Mouse (Mus musculus) G1E (cell line): ENCODE measurements at regions not wholly inside any gene's neighbourhood (a gene's known extent, or its start where the extent isn't known, plus 50 kb on each side); places are given as distances from the start of the nearest gene placed in this dataset.

Experiments used
- ATAC-seq: 2 replicates; pipeline ENCODE4 v1.8.0; 2016; ENCODE audit warnings: mild to moderate bottlenecking; ENCODE audit not compliant: insufficient number of reproducible peaks, poor library complexity, low FRiP score, severe bottlenecking; ENCODE audit errors: extremely low read depth
- DNase-seq: peaks from one replicate; pipeline ENCODE4 v3.0.0; 2012; ENCODE audit warnings: low spot score
- H3K27me3 ChIP-seq: 2 replicates; pipeline ENCODE4 v1.6.1; 2012; ENCODE audit warnings: mild to moderate bottlenecking, low read length, inconsistent platforms; ENCODE audit not compliant: insufficient read depth
- H3K36me3 ChIP-seq: replicated peaks from 2 replicates; pipeline ENCODE3; 2012; ENCODE audit warnings: mild to moderate bottlenecking, inconsistent platforms
- H3K4me1 ChIP-seq: 2 replicates; pipeline ENCODE4 v1.6.1; 2012; ENCODE audit warnings: low read depth, low read length, inconsistent platforms, mixed read lengths; ENCODE audit not compliant: insufficient read depth
- H3K4me3 ChIP-seq: 2 replicates; pipeline ENCODE4 v1.5.1; 2012; ENCODE audit warnings: low read depth, mild to moderate bottlenecking, inconsistent platforms, low read length, moderate library complexity, mixed read lengths
- H3K9me3 ChIP-seq: replicated peaks from 2 replicates; pipeline ENCODE4 v1.6.1; 2012; ENCODE audit warnings: inconsistent platforms
- CTCF ChIP-seq: IDR thresholded peaks from 2 replicates; pipeline ENCODE4 v1.5.1; 2012; ENCODE audit warnings: low read depth, low read length, inconsistent platforms, mixed read lengths
- GATA1 ChIP-seq: IDR thresholded peaks from 2 replicates; pipeline ENCODE4 v1.6.1; 2012; ENCODE audit warnings: borderline replicate concordance, low read length, inconsistent platforms, mixed read lengths
- GATA2 ChIP-seq: IDR thresholded peaks from 2 replicates; pipeline ENCODE4 v1.6.1; 2012; ENCODE audit warnings: low read depth, low read length, inconsistent platforms, borderline replicate concordance
- POLR2AphosphoS5 ChIP-seq: IDR thresholded peaks from 2 replicates; pipeline ENCODE4 v1.6.1; 2012; ENCODE audit warnings: low read depth, low read length, inconsistent platforms; ENCODE audit not compliant: insufficient replicate concordance
- TAL1 ChIP-seq: conservative IDR thresholded peaks from 2 replicates; pipeline ENCODE4 v1.6.1; 2012; ENCODE audit warnings: low read depth, low read length, inconsistent platforms, mixed read lengths

GRCm38 (mm10) chr13:44555979-44556378 lies 173.3 kb upstream of the Jarid2 start:
- no peak overlapping the region for H3K4me3 ChIP-seq
- peaks cover 41% of the 10 kb centered on the region for H3K27me3 ChIP-seq
- DNase-seq (no peak), ATAC-seq (no peak)
- no peak for TF ChIP-seq GATA2
- TF ChIP-seq POLR2AphosphoS5, result no peak
- no peak for TF ChIP-seq GATA1
- no peak for TF ChIP-seq TAL1
- no peak for TF ChIP-seq CTCF
- H3K36me3 ChIP-seq, result no peaks in the 10 kb centered on the region
- no peaks in the 10 kb centered on the region for H3K9me3 ChIP-seq
- H3K4me1 ChIP-seq, result no peaks in the 10 kb centered on the region

GRCm38 (mm10) chr13:44558051-44558450 lies 171.2 kb upstream of the Jarid2 start:
- TF ChIP-seq GATA2 (no peak), POLR2AphosphoS5 (no peak), TAL1 (no peak), CTCF (no peak)
- ATAC-seq (no peak), DNase-seq (no peak)
- Histone ChIP-seq H3K36me3 (no peaks in the 10 kb centered on the region), H3K4me1 (no peaks in the 10 kb centered on the region), H3K27me3 (peaks cover 52% of the 10 kb centered on the region), H3K4me3 (no peak overlapping the region), H3K9me3 (no peaks in the 10 kb centered on the region)

- Histone ChIP-seq H3K27me3 (peaks cover 54% of the 10 kb centered on the region), H3K9me3 (no peaks in the 10 kb centered on the region), H3K36me3 (no peaks in the 10 kb centered on the region), H3K4me1 (no peaks in the 10 kb centered on the region), H3K4me3 (no peak overlapping the region)
- DNase-seq (no peak), ATAC-seq (no peak)
- no peak for TF ChIP-seq POLR2AphosphoS5
- no peak for TF ChIP-seq TAL1
- no peak for TF ChIP-seq GATA1
- TF ChIP-seq GATA2, result no peak
- TF ChIP-seq CTCF, result no peak
These were observed 170.6 kb upstream of the Jarid2 start for GRCm38 (mm10) chr13:44558491-44559177.

- DNase-seq (no peak), ATAC-seq (no peak)
- no peaks in the 10 kb centered on the region for H3K36me3 ChIP-seq
- no peaks in the 10 kb centered on the region for H3K4me1 ChIP-seq
- H3K27me3 ChIP-seq, result peaks cover 54% of the 10 kb centered on the region
- no peak overlapping the region for H3K4me3 ChIP-seq
- H3K9me3 ChIP-seq, result no peaks in the 10 kb centered on the region
- TF ChIP-seq GATA1 (no peak), CTCF (no peak), TAL1 (no peak), GATA2 (no peak), POLR2AphosphoS5 (no peak)
These were observed 170.1 kb upstream of the Jarid2 start for GRCm38 (mm10) chr13:44559178-44559565.

GRCm38 (mm10) chr13:44559706-44560105 lies 169.6 kb upstream of the Jarid2 start:
- no peak for TF ChIP-seq GATA1
- no peak for TF ChIP-seq POLR2AphosphoS5
- TF ChIP-seq CTCF, result no peak
- no peak for TF ChIP-seq TAL1
- TF ChIP-seq GATA2, result no peak

GRCm38 (mm10) chr13:44564705-44565104 lies 164.6 kb upstream of the Jarid2 start:
- peaks cover 41% of the 10 kb centered on the region for H3K27me3 ChIP-seq
- H3K36me3 ChIP-seq, result no peaks in the 10 kb centered on the region
- DNase-seq (no peak), ATAC-seq (no peak)
- no peaks in the 10 kb centered on the region for H3K4me1 ChIP-seq
- no peak for TF ChIP-seq GATA1
- TF ChIP-seq CTCF, result no peak
- TF ChIP-seq TAL1, result no peak
- TF ChIP-seq POLR2AphosphoS5, result no peak
- no peak overlapping the region for H3K4me3 ChIP-seq
- H3K9me3 ChIP-seq, result no peaks in the 10 kb centered on the region

More at GRCm38 (mm10) chr13:44559706-44560105, 169.6 kb upstream of the Jarid2 start:
- Histone ChIP-seq H3K36me3 (no peaks in the 10 kb centered on the region), H3K9me3 (no peaks in the 10 kb centered on the region), H3K4me3 (no peak overlapping the region), H3K27me3 (peaks cover 57% of the 10 kb centered on the region), H3K4me1 (no peaks in the 10 kb centered on the region)
- DNase-seq (no peak), ATAC-seq (no peak)
